Mouse (Mus musculus) C2C12 (cell line): ENCODE data around the gene Sh3pxd2a. TPM values are rescaled to one million over a fixed set of nuclear protein-coding genes. Genes with fewer than 3 reads are reported as not detected.

Experiments
- H3K27me3 ChIP-seq: one replicate; pipeline ENCODE4 v1.6.1; 2011; ENCODE audit not compliant: control insufficient read depth, insufficient read depth, insufficient read length
- H3K36me3 ChIP-seq: one replicate; pipeline ENCODE4 v1.6.1; 2011; ENCODE audit not compliant: control insufficient read depth, insufficient read depth
- H3K4me3 ChIP-seq: one replicate; pipeline ENCODE4 v1.5.1; 2011; ENCODE audit warnings: mild to moderate bottlenecking, control low read depth; ENCODE audit not compliant: poor library complexity, insufficient read depth, severe bottlenecking
- H3K79me2 ChIP-seq: one replicate; pipeline ENCODE4 v1.6.1; 2011; ENCODE audit not compliant: control insufficient read depth, insufficient read depth
- H3K79me3 ChIP-seq: one replicate; pipeline ENCODE4 v1.6.1; 2011; ENCODE audit warnings: low read depth, control low read depth
- H3ac ChIP-seq: one replicate; pipeline ENCODE3; 2011; ENCODE audit warnings: low read depth; ENCODE audit not compliant: control insufficient read depth, insufficient read length
- CEBPB ChIP-seq: IDR thresholded peaks from one replicate; pipeline ENCODE4 v1.6.1; 2011; ENCODE audit warnings: low read depth, mild to moderate bottlenecking, control low read depth, moderate library complexity
- CTCF ChIP-seq: IDR thresholded peaks from one replicate; pipeline ENCODE4 v1.5.1; 2011; ENCODE audit not compliant: control insufficient read depth, insufficient read depth, insufficient read length
- FOSL1 ChIP-seq: IDR thresholded peaks from one replicate; pipeline ENCODE4 v1.8.0; 2011; ENCODE audit warnings: mild to moderate bottlenecking, low read length; ENCODE audit not compliant: poor library complexity, insufficient read depth, severe bottlenecking
- MAX ChIP-seq: IDR thresholded peaks from one replicate; pipeline ENCODE4 v1.6.1; 2011; ENCODE audit warnings: mild to moderate bottlenecking, control low read depth
- MYOD1 ChIP-seq: IDR thresholded peaks from one replicate; pipeline ENCODE4 v1.6.1; 2011; ENCODE audit warnings: low read depth; ENCODE audit not compliant: control insufficient read depth, insufficient read length
- MYOG ChIP-seq: IDR thresholded peaks from one replicate; pipeline ENCODE4 v1.6.1; 2011; ENCODE audit not compliant: control insufficient read depth, insufficient read length; ENCODE audit errors: extremely low read depth
- USF1 ChIP-seq: IDR thresholded peaks from one replicate; pipeline ENCODE4 v1.6.1; 2011; ENCODE audit warnings: low read depth, mild to moderate bottlenecking, control low read depth, moderate library complexity
- polyA plus RNA-seq: library from polyadenylated mRNA; unstranded; fragments of >200 nt; fragmentation: generic; extraction: Trizol; gene quantifications from one replicate; pipeline ENCODE4 v1.2.1, GENCODE M21; 2012; ENCODE audit warnings: missing spikeins

The Sh3pxd2a gene
- polyA plus RNA-seq, 1 experiment: 22.2 TPM

DNA sequence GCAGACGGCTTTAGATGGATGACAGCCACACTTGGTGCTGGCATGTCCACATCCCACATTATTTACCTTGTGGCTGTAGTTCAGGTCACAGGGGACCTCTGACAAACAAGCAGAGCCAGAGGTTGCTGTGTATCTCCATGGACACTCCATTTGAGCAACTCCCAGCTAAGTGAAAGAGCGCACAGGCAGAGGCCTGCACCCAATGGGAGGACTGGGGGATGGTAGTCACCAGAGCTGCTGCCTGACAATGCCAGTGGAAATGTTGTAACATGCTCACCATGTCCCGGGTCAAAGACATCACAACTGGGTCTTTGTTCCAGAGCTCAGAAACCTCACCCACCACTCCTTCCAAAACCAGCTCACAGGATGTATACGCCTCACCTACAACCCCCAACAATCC is 153.0 kb downstream of the Sh3pxd2a start:
- peaks cover 60% of the 10 kb centered on the region for H3K79me3 ChIP-seq
- peaks cover 80% of the 10 kb centered on the region for H3K79me2 ChIP-seq
- no peak overlapping the region for H3ac ChIP-seq
- H3K4me3 ChIP-seq: no peak overlapping the region
- peaks cover 31% of the 10 kb centered on the region for H3K36me3 ChIP-seq
- H3K27me3 ChIP-seq: no peaks in the 10 kb centered on the region
- TF ChIP-seq FOSL1: no peak
- no peak for TF ChIP-seq MYOD1
- no peak for TF ChIP-seq MYOG
- TF ChIP-seq MAX: no peak
- no peak for TF ChIP-seq CEBPB
- no peak for TF ChIP-seq USF1
- TF ChIP-seq CTCF: no peak

DNA sequence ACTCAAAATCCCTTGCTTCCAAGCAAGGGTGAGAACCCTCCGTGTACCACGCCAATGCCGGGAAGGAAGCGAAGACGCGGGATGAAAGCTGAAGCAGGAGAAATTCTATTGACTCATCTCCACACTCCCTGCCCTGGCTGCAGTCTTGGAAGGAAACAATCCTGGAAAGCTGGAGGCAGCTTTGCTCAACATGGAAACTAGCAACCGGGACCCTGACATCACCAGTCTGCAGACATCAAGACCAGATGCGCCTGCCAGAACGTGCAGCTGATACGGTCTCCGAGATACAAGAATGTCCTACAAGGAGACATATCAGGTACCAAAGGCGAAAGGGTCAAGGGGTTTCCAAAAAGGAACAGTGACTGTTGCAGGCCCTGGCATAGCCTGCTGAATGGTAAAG is 154.4 kb downstream of the Sh3pxd2a start:
- Histone ChIP-seq H3K79me2 (peaks cover 93% of the 10 kb centered on the region), H3K36me3 (peaks cover 31% of the 10 kb centered on the region), H3K4me3 (no peak overlapping the region), H3K27me3 (no peaks in the 10 kb centered on the region), H3K79me3 (peaks cover 70% of the 10 kb centered on the region), H3ac (no peak overlapping the region)
- TF ChIP-seq FOSL1 (no peak), MYOD1 (no peak), CEBPB (no peak), MAX (no peak), CTCF (no peak), USF1 (no peak), MYOG (no peak)

DNA sequence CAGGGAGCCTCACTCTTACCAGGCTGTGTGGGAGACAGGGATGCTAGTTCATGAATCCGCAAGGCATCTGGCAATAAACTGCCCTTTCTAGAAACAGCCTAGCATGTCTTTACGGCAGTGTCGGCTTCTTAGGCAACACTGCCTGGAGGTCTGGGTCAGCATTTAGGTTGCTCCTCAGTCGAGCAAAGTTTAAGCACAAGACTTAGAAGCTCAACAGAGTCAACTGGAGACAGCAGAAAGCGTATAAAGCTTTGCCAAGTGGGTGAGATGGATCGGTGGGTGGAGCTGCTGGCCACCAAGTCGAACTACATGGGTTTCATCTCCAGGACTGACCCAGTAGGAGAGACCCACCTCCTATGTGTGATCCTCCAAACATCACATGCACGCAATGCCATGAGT is 157.3 kb downstream of the Sh3pxd2a start:
- no peak overlapping the region for H3K4me3 ChIP-seq
- TF ChIP-seq MYOD1 (no peak), MAX (no peak), CEBPB (no peak), MYOG (no peak)
- H3K27me3 ChIP-seq: no peaks in the 10 kb centered on the region
- no peak overlapping the region for H3ac ChIP-seq
- peaks cover 95% of the 10 kb centered on the region for H3K79me2 ChIP-seq
- peaks cover 56% of the 10 kb centered on the region for H3K79me3 ChIP-seq
- peaks cover 35% of the 10 kb centered on the region for H3K36me3 ChIP-seq

DNA sequence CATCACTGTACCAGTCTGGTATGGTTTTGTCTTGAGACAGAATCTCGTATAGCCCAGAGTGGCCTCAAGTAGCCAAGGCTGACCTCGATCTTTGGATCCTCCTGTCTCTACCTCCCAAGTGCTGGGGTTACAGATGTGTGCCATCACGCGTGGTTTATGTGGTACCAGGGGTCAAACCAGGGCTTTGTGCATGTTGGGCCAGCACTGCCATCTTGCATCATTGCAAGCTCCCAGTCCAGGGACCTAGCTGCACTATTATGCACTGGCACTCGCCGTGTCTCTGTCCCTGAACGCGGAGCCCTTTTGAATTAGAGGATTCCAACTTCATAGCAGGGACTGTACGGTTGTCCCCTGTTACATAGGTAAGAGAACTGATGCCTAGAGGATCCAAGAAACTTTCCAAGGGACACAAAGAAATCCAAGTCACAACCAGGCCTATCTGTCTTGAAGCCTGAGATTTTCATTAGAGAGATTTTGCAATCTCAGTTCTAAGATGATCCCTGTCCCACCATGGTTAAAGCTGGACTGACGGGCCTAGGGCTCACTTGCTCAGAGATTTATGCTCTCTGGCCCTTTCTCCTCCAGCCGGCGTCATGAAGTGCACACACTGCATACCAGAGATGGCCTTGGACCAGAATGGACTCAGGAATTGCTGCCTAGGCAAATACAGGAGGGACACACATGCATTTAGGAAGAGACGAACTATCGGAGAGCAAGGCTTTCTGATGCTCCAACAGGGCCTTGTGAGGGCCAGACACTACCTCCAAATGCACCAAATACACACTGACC is 157.9 kb downstream of the Sh3pxd2a start:
- Histone ChIP-seq H3K79me2 (peaks cover 95% of the 10 kb centered on the region), H3K27me3 (no peaks in the 10 kb centered on the region), H3K4me3 (no peak overlapping the region), H3K79me3 (peaks cover 55% of the 10 kb centered on the region), H3K36me3 (peaks cover 31% of the 10 kb centered on the region), H3ac (no peak overlapping the region)
- TF ChIP-seq MYOG: no peak
- TF ChIP-seq MAX: no peak
- TF ChIP-seq MYOD1: no peak
- no peak for TF ChIP-seq CEBPB
- TF ChIP-seq CTCF: no peak
- TF ChIP-seq USF1: no peak
- no peak for TF ChIP-seq FOSL1

DNA sequence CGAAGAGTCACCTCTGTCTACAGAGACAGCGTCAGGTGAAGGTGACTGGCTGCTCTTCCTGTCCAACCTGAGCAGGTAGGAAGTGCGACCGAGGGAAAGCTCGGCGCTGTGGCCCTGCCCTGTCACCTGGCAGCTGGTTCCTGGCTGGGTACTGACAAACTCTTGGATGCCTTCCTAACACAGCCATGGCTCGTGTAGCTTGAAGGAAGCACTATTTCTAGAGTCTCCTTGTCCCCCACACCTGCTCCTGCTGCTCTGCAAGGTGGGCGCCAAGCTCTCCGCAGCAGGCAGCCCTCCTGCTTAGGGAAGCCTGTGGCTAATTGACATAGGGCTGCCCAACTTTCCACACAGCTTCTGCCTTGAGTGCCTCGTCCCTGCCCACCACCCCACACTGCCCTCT is 158.8 kb downstream of the Sh3pxd2a start:
- no peaks in the 10 kb centered on the region for H3K27me3 ChIP-seq
- H3K79me2 ChIP-seq: peaks cover 95% of the 10 kb centered on the region
- H3K79me3 ChIP-seq: peaks cover 51% of the 10 kb centered on the region
- no peak overlapping the region for H3K4me3 ChIP-seq
- TF ChIP-seq USF1 (no peak), CEBPB (no peak), CTCF (no peak)
- H3ac ChIP-seq: no peak overlapping the region
- H3K36me3 ChIP-seq: peaks cover 23% of the 10 kb centered on the region

DNA sequence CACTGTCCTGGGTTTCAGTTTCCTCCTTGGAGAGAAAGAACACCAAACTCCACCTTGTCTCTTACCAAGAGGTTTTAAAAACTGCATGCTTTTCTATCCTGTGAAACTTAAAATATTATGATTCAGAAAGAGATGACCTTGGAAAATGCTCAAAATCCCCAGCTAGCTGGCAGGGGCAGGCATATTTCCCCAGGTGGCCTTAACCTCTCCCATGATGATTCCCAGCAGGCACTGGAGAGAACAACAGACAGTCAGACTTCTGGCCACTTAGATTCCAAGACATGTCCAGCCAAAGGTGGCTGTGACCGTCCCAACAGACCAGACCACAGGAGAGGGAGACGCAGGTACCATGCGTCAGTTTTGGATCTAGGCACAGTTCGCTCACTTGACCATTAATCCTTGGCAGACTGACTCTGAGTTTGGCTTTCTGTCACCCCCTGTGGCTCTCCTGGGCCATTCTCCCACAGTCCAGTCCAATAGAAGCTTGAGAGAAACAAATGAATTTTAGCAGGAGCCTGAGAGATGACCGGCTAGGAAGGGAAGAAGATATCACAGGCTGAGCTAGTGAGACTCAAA is 159.9 kb downstream of the Sh3pxd2a start:
- peaks cover 49% of the 10 kb centered on the region for H3K79me3 ChIP-seq
- H3ac ChIP-seq: no peak overlapping the region
- no peak for TF ChIP-seq CEBPB
- TF ChIP-seq USF1: no peak
- TF ChIP-seq MAX: no peak
- no peak for TF ChIP-seq FOSL1
- no peak for TF ChIP-seq MYOD1
- TF ChIP-seq CTCF: no peak
- no peak for TF ChIP-seq MYOG
- peaks cover 16% of the 10 kb centered on the region for H3K36me3 ChIP-seq
- no peaks in the 10 kb centered on the region for H3K27me3 ChIP-seq
- H3K4me3 ChIP-seq: no peak overlapping the region
- H3K79me2 ChIP-seq: peaks cover 95% of the 10 kb centered on the region
